ENCODE assay signal across 11 mouse cellular contexts in genomic region chr13:41758550-41759465, GRCm38 (mm10).
DNase-seq lines count a peak whose midpoint lies in the region; ATAC-seq and TF ChIP-seq lines count a peak whose summit lies in the region.
"Had no signal": no experiment of that assay in that cellular context is flagged by ENCODE, and none has a peak within 500 bp of the region (broad histone marks: within the 10 kb centered on the region; RNA-seq: fewer than 3 reads in every experiment).

No protein-coding gene starts in this region.

- no peak overlapping the region for H3K4me3 ChIP-seq in hindbrain, embryonic 15.5 days
- H3K4me3 ChIP-seq in hindbrain, embryonic 11.5 days (ENCODE audit: low read depth, low read length), result no peak overlapping the region
- no peak overlapping the region for H3K4me3 ChIP-seq in hindbrain, embryonic 16.5 days (ENCODE audit: low read length)
- H3K4me3 ChIP-seq in lung, postnatal 0 days (ENCODE audit: low read depth, low read length), result no peak overlapping the region

- no peaks in the 10 kb centered on the region for H3K36me3 ChIP-seq in hindbrain, embryonic 15.5 days
- H3K36me3 ChIP-seq in hindbrain, embryonic 11.5 days (ENCODE audit: control insufficient read depth, insufficient read depth, low read length), result no peaks in the 10 kb centered on the region
- no peaks in the 10 kb centered on the region for H3K36me3 ChIP-seq in hindbrain, embryonic 16.5 days (ENCODE audit: control insufficient read depth, insufficient read depth, low read length)
- no peaks in the 10 kb centered on the region for H3K36me3 ChIP-seq in lung, postnatal 0 days (ENCODE audit: insufficient read depth, low read length)

- H3K9ac ChIP-seq in hindbrain, embryonic 15.5 days, result no peak overlapping the region
- no peak overlapping the region for H3K9ac ChIP-seq in hindbrain, embryonic 11.5 days (ENCODE audit: low read depth, low read length)
- peak overlapping the region; percentile 3; the same call in 1 of the 2 replicates for H3K9ac ChIP-seq in hindbrain, embryonic 16.5 days (ENCODE audit: low read depth, low read length)
- H3K9ac ChIP-seq in lung, postnatal 0 days (replicated peaks; ENCODE audit: low read depth), result no peak overlapping the region

- TF ChIP-seq EP300 in lung, postnatal 0 days (IDR thresholded peaks at IDR 0.05), result no peak

- H3K4me2 ChIP-seq in hindbrain, embryonic 15.5 days, result 0 out of 2 replicates have a peak overlapping the region, but pooled peaks have one; percentile 2
- no peak overlapping the region for H3K4me2 ChIP-seq in hindbrain, embryonic 11.5 days (replicated peaks; ENCODE audit: low read depth, low read length)
- peak overlapping the region; percentile 20; the same call in 1 of the 2 replicates for H3K4me2 ChIP-seq in hindbrain, embryonic 16.5 days (ENCODE audit: low read length)
- H3K4me2 ChIP-seq in lung, postnatal 0 days (replicated peaks; ENCODE audit: low read depth, low read length), result no peak overlapping the region

- whole genome bisulfite sequencing in hindbrain, embryonic 15.5 days, result 42% methylated on average over 19 of the region's 19 CpGs
- 67% methylated on average over 19 of the region's 19 CpGs for WGBS in hindbrain, embryonic 11.5 days
- WGBS in hindbrain, embryonic 16.5 days, result 42% methylated on average over 19 of the region's 19 CpGs
- 64% methylated on average over 19 of the region's 19 CpGs for WGBS in lung, postnatal 0 days

- H3K27me3 ChIP-seq in hindbrain, embryonic 15.5 days, result no peaks in the 10 kb centered on the region
- no peaks in the 10 kb centered on the region for H3K27me3 ChIP-seq in hindbrain, embryonic 11.5 days (ENCODE audit: control insufficient read depth, insufficient read depth, low read length)
- no peaks in the 10 kb centered on the region for H3K27me3 ChIP-seq in hindbrain, embryonic 16.5 days (replicated peaks; ENCODE audit: control insufficient read depth, insufficient read depth, low read length)
- H3K27me3 ChIP-seq in lung, postnatal 0 days (replicated peaks; ENCODE audit: insufficient read depth, low read length), result no peaks in the 10 kb centered on the region
- H3K27me3 ChIP-seq: CH12.LX had no signal

- H3K9me3 ChIP-seq in hindbrain, embryonic 15.5 days, result no peaks in the 10 kb centered on the region
- no peaks in the 10 kb centered on the region for H3K9me3 ChIP-seq in hindbrain, embryonic 11.5 days (ENCODE audit: control insufficient read depth, low read length)
- H3K9me3 ChIP-seq in hindbrain, embryonic 16.5 days (ENCODE audit: control insufficient read depth, low read length), result no peaks in the 10 kb centered on the region
- no peaks in the 10 kb centered on the region for H3K9me3 ChIP-seq in lung, postnatal 0 days (ENCODE audit: low read length)

- TF ChIP-seq CTCF in lung, postnatal 0 days (IDR thresholded peaks at IDR 0.05), result no peak

- no peak for DNase-seq in hindbrain, embryonic 11.5 days (ENCODE audit: low spot score)
- DNase-seq in cerebellum, adult 9-11 months, result peak; percentile 52
- DNase-seq in right cerebral cortex, postnatal 10 days (ENCODE audit: low spot score in 2 of 2), result peak; percentile 66 to 83
- no peak for DNase-seq in lung, postnatal 0 days (ENCODE audit: low spot score)
- no peak for DNase-seq in thymus, postnatal 4 days
- DNase-seq in kidney, postnatal 25 days, result no peak
- DNase-seq: lung, adult 2 months had no signal

- H3K4me1 ChIP-seq in hindbrain, embryonic 15.5 days (replicated peaks), result peaks cover 22% of the 10 kb centered on the region
- H3K4me1 ChIP-seq in hindbrain, embryonic 11.5 days (replicated peaks; ENCODE audit: control insufficient read depth, insufficient read depth, low read length), result no peaks in the 10 kb centered on the region
- peaks cover 9% of the 10 kb centered on the region for H3K4me1 ChIP-seq in hindbrain, embryonic 16.5 days (ENCODE audit: control insufficient read depth, insufficient read depth, low read depth, low read length)
- H3K4me1 ChIP-seq in lung, postnatal 0 days (ENCODE audit: insufficient read depth, low read depth, low read length), result no peaks in the 10 kb centered on the region

- H3K27ac ChIP-seq in hindbrain, embryonic 15.5 days (replicated peaks), result peak overlapping the region; percentile 27; the same call in 1 of the 2 replicates
- no peak overlapping the region for H3K27ac ChIP-seq in hindbrain, embryonic 11.5 days (ENCODE audit: low read depth, low read length)
- peak overlapping the region; percentile 52; the same call in 1 of the 2 replicates for H3K27ac ChIP-seq in hindbrain, embryonic 16.5 days (ENCODE audit: low read depth, low read length)
- H3K27ac ChIP-seq in lung, postnatal 0 days (ENCODE audit: low read length), result no peak overlapping the region

- ATAC-seq in hindbrain, embryonic 15.5 days (ENCODE audit: low FRiP score, low read depth), result peak; percentile 65; the same call in 1 of the 2 replicates
- no peak for ATAC-seq in hindbrain, embryonic 11.5 days (ENCODE audit: low FRiP score)
- ATAC-seq in hindbrain, embryonic 16.5 days, result peak; percentile 58; the same call in 1 of the 2 replicates
- no peak for ATAC-seq in lung, postnatal 0 days
- ATAC-seq: intestine, embryonic 16.5 days had no signal

Comparison
In these comparisons a context has a peak if more than half of its experiments do, and no peak if none do; other contexts are left out.
1. ATAC-seq: peak in hindbrain, embryonic 15.5 days (single experiment) and hindbrain, embryonic 16.5 days (single experiment); none in hindbrain, embryonic 11.5 days (single experiment) and lung, postnatal 0 days (single experiment).
2. H3K27ac ChIP-seq: peak in hindbrain, embryonic 15.5 days (single experiment) and hindbrain, embryonic 16.5 days (single experiment); none in hindbrain, embryonic 11.5 days (single experiment) and lung, postnatal 0 days (single experiment).
3. H3K4me2 ChIP-seq: peak in hindbrain, embryonic 15.5 days (single experiment) and hindbrain, embryonic 16.5 days (single experiment); none in hindbrain, embryonic 11.5 days (single experiment) and lung, postnatal 0 days (single experiment).
4. DNase-seq: peak in cerebellum, adult 9-11 months (single experiment) and right cerebral cortex, postnatal 10 days (2 of 2); none in hindbrain, embryonic 11.5 days (single experiment), lung, postnatal 0 days (single experiment), thymus, postnatal 4 days (single experiment) and kidney, postnatal 25 days (0 of 2).